Mouse (Mus musculus) ovary, postnatal 36 days (tissue): ENCODE data around the gene Gucy2c.

Experiments
- DNase-seq: peaks from one replicate; pipeline ENCODE4 v3.0.0; 2022; ENCODE audit warnings: low spot score, mixed read lengths

Gene Gucy2c

GRCm38 (mm10) chr6:136660831-136661705 lies 120.5 kb downstream of the Gucy2c start:
- no peak for DNase-seq

DNA sequence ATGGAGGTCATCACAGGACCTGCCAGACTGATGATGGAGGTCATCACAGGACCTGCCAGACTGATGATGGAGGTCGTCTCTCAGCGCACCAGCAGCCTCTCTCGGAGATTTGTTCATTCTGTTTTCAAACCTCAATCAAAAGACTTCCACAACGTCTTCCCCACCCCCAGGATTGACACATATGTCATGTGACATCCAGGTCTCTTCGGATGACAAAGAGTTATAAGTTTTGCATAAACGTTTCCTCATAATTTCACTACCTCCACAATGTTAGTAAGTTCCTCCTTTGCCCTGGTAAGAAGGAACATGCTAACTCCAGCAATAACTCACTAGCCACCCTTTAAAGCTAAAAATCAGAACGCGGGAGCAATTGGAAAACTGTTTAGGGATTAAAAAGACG lies 122.3 kb downstream of the Gucy2c start:
- no peak for DNase-seq

DNA sequence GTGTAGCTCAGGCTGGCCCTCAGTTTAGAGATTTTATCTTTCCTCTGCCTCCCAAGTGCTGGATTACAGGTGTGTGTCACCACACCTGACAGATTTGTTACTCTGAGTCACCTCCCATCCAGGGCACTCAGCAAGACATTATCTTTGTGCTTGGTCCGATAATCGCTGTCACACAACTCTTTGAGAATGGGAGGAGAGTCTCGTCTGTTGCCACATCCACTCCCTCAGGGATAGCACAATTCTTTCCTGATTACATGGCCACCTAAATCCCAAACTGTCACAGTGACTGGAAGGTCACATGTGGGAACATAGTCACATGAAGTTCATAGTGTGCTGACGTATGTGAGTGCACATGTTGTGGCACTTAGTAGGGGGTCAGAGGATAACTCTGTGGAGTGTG lies 123.3 kb downstream of the Gucy2c start:
- DNase-seq, result no peak

- no peak for DNase-seq
These were observed 125.8 kb downstream of the Gucy2c start for GRCm38 (mm10) chr6:136655786-136656185.

DNA sequence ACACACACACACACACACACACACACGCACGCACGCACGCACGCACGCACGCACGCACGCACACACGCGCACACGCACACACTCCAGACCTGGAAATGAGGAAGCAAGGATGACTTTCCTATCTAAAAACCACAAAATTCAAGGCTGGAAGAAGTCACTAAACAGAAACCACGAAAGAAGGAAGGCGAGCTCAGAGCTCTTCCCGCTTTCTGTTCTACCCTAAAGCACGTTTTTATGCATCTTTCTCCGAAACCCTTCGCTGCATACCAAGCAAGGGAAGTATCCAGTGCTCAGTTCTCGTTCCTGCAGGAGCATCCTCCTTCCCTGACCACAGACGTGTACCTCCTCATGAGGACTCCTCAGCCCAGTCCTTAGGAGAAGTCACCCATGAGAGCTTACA lies 127.1 kb downstream of the Gucy2c start:
- DNase-seq, result no peak

DNA sequence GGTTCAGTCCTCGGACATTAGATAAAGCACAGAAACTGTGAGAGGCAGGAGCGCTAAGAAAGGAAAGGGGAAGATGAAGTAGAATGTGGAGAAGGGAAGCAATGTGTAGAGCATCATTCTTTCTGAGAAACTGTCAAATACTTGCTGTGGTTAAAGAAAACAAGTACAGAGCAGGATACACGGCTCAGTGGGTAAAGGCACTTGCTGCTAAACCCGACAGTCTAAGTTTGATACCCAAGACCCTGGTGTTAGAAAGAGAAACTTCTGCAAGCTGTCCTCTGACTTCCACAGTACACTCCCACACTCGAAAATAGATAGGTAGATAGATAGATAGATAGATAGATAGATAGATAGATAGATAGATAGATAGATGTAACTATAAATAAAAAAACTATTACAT lies 128.2 kb downstream of the Gucy2c start:
- no peak for DNase-seq

DNA sequence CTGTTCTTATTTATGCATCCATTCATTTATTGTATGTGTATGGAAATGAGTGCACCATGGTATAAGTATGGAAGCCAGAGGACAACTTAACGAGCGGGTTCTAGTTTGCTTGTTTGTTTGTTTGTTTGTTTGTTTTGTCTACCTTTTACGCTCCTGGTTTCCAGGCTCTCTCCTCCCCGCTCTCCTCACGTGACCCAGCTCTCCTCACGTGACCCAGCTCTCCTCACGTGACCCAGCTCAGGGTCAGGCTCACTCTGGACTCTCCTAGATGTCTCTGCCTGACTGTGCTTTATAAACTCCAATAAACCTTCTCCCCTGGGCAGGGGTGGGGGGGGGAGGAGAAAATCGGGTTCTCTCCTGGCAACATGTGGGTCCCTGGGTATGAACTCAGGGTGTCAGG lies 130.9 kb downstream of the Gucy2c start:
- no peak for DNase-seq

GRCm38 (mm10) chr6:136647455-136647861 lies 134.1 kb downstream of the Gucy2c start:
- DNase-seq, result no peak
